Mouse (Mus musculus) adrenal gland, postnatal 4 days (tissue): ENCODE results near the gene Cox11. TPM values are rescaled to one million over a fixed set of nuclear protein-coding genes. Genes with fewer than 3 reads are reported as not detected.
A peak's percentile ranks its signal among the peaks of the same experiment; 100 is the strongest.

Source experiments
- DNase-seq, 2 experiments: peaks; one replicate each; pipeline ENCODE4 v3.0.0; 2021 to 2022; ENCODE audit warnings: low spot score in 2 of 2, mixed read lengths in 2 of 2
- total RNA-seq, 2 experiments: library from RNA; stranded (reverse); gene quantifications; 2 replicates each; pipeline ENCODE4 v1.2.3; 2021

The Cox11 gene
- total RNA-seq, 2 experiments from 2014 or later = 22.1 to 23.4 TPM

DNA sequence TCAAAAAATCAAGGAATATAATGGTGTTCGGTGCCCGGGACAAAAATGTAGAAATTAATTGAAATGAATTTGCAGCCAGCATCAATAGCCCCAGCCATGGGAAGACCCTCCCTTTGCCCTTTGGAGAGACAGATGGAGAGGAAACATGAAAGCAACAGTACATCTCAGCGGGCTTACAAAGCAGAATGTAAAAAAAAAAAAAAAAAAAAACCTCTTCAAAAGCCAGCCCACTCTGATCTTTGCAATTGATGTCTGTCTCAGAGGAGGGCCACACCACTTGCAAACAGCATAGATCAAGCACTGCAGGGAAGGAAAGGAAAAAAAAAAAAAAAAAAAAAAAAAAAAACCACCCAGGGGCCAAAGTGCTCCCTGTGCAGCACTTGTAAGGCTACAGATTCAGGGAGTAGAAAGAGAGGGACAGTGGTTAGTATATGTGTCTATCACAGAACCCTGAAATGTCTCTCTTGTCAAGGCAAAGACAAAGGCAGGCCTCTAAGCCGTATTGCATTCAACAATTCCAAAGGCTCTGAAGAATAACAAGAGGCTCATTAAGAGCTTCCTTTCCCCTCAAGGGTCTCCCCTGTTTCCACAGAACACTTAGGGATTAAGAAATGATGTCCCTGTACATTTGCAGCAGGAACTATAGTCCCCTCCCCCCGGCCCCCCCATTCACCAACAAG, 25.8 kb downstream of the Cox11 start:
- DNase-seq = no peak

DNA sequence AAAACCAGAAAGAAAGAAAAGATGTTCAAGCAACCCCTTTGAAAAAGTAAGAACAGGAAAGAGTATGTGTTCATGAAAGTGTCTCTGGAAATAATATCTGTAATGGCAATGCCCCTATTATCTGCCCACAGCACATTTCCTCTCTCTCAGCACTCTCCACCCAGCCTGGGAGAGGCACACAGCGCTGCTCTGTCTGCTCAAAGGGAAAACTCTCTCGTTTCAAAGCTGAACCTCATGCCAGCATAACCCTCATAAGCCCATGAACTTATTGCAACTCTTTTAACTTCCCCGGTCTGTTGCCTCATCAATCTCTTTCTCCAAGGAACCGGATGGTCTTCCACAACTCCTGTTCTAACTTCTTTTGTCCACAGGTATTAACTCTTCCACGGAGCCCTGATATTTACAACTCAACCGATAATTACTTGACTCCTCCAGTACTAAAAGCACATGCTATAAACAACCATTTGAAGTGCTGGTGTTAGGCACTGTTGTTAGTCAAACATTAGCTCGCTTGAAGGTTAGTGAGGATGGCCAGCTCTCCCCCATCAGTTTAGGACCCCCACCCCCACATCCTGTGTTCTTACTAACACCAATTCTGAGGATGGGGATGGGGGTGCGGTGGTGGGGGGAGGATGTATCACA, 26.5 kb downstream of the Cox11 start:
- DNase-seq = no peak

DNA sequence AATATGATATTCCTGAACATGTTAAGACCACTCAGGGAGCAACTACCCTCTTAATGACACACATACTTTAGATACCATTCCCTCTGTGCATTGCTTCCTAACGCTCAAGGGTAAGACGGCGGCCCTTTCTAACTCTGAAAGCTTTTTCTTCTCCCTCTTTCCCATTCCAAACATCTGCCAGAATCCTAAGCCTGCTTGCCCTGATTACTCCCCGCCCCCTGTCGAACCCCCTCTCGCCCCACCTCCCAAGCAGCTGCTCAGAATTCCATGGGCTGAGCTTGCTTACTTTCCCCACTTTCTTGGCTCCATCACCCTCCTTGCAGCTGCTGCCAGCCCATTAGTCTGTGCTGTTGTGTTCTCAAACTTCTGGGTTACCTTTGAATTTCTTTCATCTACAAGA, 27.2 kb downstream of the Cox11 start:
- no peak for DNase-seq

DNA sequence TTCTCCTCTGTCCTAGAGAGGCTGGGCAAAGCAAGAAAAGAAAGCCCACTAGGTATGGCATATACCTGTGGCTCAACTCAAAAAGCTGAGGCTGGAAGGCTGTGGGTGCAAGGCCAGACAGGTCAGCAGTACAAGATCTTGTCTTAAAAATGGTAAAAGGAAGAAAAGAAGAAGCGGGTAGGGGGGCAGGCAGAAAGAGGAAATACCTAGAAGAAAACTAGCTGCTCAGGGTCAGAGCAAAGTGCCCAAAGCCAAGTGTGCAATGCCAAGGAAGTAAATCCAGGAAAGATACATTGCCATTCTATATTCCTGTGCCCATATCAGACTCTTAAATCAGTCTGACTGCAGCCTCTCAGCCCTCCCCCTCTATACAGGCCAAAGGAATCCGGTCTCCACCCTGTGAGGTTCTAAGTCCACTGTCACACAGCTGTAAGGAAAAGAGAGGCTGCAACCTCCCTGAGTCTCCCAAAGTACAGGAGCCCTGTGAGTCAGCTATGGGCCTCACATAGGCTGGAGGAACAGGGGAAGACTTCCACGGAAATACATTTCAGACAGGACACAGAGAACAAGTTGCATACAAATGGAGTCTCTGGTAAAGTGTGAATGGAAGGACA, 28.3 kb downstream of the Cox11 start:
- no peak for DNase-seq

DNA sequence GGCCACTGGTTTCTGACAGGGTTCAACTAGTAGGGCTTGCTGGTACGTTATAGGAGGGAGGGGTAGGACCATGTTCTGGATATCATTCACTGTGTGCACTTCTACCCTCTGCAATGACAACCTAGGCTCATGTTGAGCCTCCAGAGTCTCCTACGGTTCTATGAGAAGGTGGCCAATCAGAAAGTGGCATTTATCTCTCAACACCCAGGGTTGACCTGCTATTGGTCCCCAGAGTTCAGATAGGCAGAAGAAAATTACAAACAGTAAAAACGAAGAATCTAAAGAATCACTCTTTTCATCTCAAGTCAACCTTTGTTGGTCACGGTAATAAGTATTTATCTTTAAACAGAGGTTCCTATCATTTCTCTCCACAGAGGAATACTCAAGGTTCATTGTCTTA, 28.9 kb downstream of the Cox11 start:
- DNase-seq = no peak

DNA sequence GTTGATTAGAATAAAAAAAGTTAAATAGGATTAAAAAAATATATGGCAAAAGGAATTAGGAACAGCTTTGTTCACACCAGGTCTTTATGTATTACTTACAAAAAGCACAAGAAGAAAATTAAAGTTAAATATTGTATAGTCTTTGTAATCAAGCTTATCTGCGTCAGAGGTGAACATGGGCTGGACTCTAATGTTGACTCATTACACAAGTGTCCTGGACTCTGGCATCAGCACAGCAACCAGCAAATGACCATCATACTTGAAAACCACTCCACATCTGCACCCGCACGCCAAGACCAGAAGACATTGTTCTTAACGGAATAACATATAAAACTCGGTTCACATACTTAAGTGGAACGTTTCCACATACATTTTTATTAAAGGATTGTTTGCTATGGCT, 29.4 kb downstream of the Cox11 start:
- no peak for DNase-seq

DNA sequence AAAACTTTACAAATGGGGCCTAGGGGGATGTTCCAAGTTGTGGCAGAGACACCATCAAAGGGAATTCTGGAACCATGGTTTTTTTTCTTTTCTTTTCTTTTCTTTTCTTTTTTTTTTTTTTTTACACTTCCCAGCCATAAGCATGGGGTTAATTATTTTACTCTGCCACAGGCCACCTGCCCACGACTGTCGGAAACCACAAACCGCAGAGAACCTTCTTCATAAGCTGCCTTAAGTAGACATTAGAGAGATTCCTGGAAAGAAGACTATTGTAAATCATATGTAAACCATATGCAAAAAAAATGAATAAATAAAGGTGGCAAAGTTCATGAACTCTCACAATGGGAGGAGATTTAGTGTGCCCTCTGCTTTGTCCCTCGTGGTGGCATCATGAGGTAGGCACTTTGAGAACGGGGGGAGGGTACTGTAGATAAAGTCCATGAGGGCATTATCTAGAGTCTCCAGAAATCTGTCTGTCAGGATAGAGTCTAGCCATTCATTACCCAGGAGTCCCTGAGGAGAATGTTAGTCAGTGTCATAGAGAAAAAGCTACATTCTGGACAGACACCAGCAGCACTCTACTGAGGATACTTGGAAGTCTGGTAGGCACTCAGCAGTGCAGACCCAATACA, 37.6 kb downstream of the Cox11 start:
- DNase-seq = no peak

DNA sequence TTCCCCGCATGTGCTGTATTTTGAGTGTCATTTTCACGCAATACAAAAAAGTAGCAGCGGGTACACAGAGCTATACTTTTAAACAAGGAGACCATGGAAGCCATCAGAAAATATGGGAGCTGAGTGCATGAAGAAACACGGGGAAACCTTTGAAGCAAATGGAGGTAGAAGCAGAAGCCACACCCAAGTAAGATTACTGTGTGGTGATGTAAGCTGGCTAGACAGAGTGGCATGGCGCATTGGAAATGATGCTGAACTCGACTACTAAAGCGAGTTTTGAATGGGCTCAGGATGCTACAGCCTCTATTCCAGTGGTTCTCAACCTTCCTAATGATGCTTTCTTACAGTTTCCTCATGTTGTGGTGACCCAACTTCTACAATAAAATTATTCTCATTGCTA, 39.1 kb downstream of the Cox11 start:
- no peak for DNase-seq

DNA sequence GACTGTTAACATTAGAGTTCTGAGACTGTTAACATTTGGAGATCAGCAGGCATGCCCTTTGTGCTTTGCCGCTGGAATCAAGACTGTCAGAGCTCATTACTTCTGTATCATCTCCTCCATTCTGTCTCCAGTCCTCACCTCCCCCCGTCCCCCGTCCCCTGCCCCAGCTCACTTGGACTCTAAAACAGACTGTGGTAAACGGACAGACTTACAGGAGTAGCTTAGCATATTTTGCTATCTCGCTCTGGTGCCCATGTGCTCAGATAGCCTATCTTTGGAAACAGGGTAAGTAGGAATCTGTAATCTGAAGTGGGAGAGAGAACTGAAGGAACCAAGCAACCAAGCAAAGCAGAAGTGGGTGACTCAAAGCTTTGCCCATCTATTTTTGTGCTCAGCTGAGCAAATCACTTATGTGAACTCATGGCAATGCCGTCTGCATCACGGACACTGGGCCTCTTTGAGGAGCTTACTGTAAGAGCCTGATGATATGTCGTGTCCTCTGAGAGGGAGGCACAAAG, 39.9 kb downstream of the Cox11 start:
- no peak for DNase-seq

DNA sequence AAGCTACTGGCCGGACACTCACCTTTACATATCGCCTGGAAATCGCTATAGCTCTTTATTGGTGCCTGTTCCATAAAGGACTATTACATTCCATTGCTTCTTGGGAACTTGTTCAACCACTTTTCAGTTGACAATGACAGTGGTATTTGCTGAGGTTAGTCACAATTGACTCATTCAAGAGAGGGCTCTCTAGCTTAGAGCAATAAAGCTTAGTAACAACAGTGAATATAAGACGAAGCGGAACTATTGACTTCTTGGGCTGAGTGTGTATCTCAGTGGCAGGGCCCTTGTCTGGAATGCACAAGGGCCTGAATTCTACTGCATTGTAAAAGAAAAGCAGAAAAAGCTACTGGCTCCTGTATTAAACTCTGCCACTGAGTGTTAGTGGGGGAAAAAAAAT, 40.6 kb downstream of the Cox11 start:
- no peak for DNase-seq

DNA sequence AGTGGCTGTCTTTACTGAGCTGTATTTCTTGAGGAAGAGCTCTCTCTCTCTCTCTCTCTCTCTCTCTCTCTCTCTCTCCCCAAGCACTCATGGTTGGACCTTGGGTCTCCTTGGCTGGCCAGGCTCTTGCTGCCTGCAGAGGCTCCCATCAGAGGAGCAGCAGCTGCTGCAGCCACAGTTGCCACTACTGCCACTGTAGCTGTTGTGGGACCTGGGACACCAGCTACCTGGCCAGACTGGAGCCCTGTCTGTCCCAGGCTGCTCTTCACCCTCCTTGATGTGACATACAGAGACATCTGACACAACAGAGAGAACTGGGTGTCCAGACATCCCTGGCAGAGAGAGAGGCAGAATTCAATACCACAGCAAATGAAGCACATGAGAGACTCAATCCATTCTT, 43.2 kb downstream of the Cox11 start:
- no peak for DNase-seq

DNA sequence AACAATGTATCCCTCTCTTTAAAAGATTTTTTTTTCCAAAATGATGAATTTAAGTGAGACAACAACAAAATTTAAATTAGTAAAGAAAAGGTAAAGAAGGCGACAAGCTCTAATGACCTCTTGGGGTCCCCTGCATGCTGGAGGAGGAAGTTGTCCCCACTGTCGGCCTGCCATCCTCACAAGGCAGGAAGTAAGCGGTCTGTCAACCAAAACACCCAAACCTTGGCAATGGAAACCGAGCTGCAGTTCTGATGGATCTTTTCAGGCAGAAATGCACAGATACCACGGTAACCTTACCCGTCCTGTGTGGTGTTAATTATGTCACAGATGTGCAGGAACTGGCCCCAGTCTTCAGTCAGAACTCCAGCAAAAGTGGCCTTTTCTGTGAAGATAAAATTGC, 46.8 kb downstream of the Cox11 start:
- DNase-seq = no peak

DNA sequence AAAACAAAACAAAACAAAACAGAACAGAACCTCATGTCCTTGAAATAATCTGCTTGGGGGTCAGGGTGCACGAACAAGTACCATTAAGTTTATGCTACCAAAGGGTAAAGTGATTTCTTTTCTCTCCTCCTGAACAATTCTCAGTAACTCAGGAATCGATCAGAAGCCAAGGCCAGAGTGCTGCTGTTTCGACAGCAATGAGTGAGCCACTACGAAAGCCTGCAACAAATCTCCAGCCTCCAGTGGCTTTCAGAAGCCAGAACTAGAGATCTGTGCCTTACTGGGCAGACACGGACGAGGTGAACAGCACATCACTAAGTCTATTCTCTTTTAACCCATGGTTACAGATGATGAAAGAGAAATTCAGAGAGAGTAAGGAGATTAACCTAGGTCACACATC, 47.2 kb downstream of the Cox11 start:
- DNase-seq = no peak

DNA sequence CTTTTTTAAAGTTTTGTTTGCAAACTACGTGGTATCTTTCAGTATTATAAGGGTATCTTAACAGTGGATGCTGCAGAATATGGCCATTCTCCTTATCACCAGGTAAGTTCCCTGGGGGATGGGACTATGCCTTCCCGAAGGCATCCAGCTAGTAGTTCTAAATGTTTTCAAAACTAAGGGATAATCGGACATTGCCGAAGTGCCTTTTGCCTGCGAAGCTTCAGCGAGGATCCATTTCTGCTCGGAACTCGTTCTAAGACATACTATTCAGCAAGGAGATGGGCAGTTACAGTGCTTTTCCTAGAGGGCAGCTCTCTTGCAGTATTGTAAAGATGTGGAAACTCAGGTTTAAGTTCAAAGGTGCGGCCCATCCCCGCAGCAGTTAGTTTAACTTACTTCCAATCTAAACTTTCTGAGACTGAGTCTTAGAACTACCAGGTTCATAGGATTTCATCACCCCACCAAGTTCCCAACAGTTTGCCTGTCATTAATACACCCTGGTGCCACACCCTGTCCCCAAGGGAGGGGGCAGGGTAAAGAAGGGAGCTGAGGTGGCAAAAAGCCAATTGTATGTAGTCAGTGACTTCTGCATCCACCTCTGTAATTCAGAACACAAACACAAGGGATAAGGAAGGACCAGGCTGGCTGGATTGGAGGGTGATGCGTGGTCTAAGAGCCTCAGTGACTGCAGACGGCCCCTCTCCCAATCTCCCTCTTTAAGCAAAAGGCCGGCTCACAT, 48.5 kb downstream of the Cox11 start:
- no peak for DNase-seq

DNA sequence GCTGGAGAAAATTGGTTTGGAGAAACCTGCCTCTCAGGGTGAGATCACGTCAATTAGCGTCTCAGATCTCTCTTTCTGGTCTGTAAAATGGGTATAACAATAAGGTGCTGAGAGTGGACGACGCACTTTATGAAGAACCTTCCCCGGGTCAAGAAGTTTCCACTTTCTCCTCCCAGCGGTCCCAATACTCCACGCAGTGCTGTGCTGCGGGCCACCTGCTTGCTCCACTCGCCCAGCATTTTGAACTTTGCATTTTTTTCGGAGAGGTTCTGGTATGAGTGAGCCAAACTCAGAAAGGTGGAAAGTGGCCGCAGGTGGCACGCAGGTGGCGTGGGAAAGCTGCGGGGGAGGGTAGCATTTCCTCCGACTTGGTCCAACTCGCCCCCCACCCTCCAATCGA, 49.1 kb downstream of the Cox11 start:
- DNase-seq = no peak

DNA sequence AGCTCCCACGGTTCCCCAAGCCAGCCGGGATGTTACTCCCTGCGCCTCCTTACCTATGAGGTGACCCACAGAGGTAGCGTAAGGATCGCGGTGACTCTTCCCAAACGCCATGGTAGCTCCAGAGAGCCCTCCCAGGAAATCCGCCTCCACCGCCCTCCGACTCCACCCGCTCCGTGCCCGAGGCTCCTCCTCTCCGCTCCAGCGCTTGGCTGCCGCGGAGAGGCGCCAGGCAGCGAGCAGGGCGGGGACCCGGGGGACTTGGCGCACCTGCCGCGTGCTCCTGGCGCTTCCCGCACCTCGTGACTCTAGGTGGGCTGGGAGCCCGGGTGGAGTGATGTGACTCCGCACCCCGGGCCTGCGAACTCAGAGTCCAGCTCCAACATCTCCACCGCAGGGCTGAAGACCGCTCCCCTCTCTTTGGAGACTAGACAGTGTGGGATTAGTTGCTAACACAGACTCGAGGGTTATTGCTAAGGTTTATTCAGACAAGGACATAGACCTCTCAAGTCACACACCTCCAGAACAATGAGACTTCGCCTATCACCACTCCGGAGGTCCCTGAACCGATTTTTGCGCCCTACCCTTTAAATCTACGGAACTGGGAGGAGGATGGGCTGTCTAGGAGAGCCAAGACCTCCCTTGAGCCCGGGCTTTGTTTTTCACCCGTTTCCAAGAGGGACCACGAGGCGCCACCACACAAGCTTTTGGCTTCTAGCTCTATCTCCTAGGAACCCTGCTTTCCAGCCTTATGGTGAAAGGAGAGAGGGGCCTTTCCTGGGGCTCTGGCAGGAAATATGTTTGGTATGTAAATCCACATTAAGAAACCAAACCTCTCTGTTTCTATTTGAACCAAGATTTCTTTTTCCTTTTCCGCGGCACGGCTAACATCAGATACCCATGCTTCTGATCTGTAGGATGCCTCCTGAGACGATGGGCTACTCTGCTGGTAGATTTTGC, 49.8 kb downstream of the Cox11 start, which contains the start of gene Tom1l1:
Gene Tom1l1 (minus strand): TSS at position 907 of the 957 bp plus-strand sequence.
- peak; percentile 39 to 57 for DNase-seq

DNA sequence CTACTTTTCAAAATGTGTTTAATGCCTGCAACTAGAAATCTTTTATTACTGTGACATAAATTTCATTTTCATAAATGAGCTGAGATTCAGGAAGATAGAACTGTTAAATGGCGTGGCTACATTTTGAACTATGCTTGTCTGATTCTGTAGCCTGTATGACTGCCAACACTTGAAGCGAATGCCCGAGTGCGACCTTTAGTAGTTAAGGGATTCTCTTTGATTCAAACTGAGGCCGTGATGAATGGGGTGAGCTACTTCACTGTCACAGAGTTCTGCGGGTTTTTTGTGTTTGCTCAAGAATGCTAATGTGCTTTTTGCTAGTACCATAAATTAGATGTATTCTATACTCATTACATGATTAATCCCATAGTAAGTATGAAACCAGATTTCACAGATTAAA, 52.4 kb downstream of the Cox11 start:
- no peak for DNase-seq

DNA sequence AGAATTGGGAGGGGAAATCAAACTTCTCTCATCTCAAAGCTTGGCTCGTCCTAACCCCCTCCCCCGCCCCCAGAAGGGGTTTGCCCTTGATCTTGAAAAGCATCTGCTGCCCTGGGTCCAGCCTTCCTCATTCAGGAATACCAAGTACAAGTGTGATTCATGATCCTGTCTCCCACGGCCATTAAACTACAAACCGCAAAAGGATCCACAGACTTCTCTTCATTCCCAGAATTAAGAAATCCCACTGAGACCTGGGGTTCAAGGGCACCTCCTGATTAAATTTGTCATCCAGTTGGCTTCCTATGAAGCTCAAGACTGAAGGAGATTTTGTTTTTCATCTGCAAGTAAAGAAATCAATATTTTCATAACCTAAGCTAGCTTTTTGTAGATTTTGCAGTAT, 56.2 kb downstream of the Cox11 start:
- no peak for DNase-seq
